Mouse (Mus musculus) midbrain, embryonic 16.5 days (tissue): ENCODE results near the gene Prkaca. TPM values are rescaled to one million over a fixed set of nuclear protein-coding genes. Genes with fewer than 3 reads are reported as not detected.
A peak's percentile ranks its signal among the peaks of the same experiment; 100 is the strongest.

ENCODE experiments used
- microRNA counts: library from miRNA; unstranded; fragments of <30 nt; microRNA quantifications from one replicate; lab custom pipeline; 2016
- microRNA-seq: library from miRNA; unstranded; fragments of <30 nt; microRNA quantifications from one replicate; pipeline ENCODE4, GENCODE M21; 2017
- polyA plus RNA-seq: library from polyadenylated mRNA; unstranded; fragments of >200 nt; fragmentation: Nextera tagmentation; extraction: Ambion mirVana; gene quantifications from 2 replicates; pipeline ENCODE4 v1.2.1, GENCODE M21; 2015

The Prkaca gene
- polyA plus RNA-seq, 1 experiment from 2014 or later, result 231 TPM

MicroRNA genes within 50 kb of the gene (microRNA counts, 519-probe panel; counts per million panel counts)
- microRNA mmu-miR-1199 (lab: Ali Mortazavi, UCI), result 386 counts per million, percentile 18 among the panel's probes with 10 or more counts

Small RNA genes within 50 kb of the gene (microRNA-seq; reads per million reads assigned to microRNA genes)
- not detected for gene Gm44330
- gene Gm44450, result not detected
- gene Mir1199, result 0.52 reads per million
- 2.1 reads per million, percentile 6 among the genes with 10 or more reads in this experiment for gene Mir8111

Other genes with a start within 250 kb of the Prkaca start
- 10.9 and 11.2 TPM in 2 replicates for gene Adgre5, start 231.7 kb upstream of the Prkaca start, polyA plus RNA-seq
- gene Adgrl1, start 72.9 kb upstream of the Prkaca start, polyA plus RNA-seq, result 54.8 and 59.8 TPM in 2 replicates
- 0.58 and 0.69 TPM in 2 replicates for gene Gm10644, start 17.8 kb upstream of the Prkaca start, polyA plus RNA-seq
- gene Asf1b, start 17.5 kb upstream of the Prkaca start, polyA plus RNA-seq, result 6.1 and 6.7 TPM in 2 replicates
- 5.4 and 6.3 TPM in 2 replicates for gene Samd1, start 24.7 kb downstream of the Prkaca start, polyA plus RNA-seq
- 1.1 and 1.3 TPM in 2 replicates for gene 1700067K01Rik, start 28.5 kb downstream of the Prkaca start, polyA plus RNA-seq
- 0.28 and 0.30 TPM in 2 replicates for gene 2210011C24Rik, start 39.2 kb downstream of the Prkaca start, polyA plus RNA-seq
- 2.8 and 4.7 TPM in 2 replicates for gene Palm3, start 48.5 kb downstream of the Prkaca start, polyA plus RNA-seq
- 0.26 and 0.47 TPM in 2 replicates for gene Il27ra, start 69.6 kb downstream of the Prkaca start, polyA plus RNA-seq
- gene Rln3, start 72.0 kb downstream of the Prkaca start, polyA plus RNA-seq, result 0.72 and 1.9 TPM in 2 replicates
- gene Gm10643, start 92.1 kb downstream of the Prkaca start, polyA plus RNA-seq, result 1.2 and 1.5 TPM in 2 replicates
- gene Rfx1, start 93.8 kb downstream of the Prkaca start, polyA plus RNA-seq, result 11.3 and 11.7 TPM in 2 replicates
- gene Dcaf15, start 131.8 kb downstream of the Prkaca start, polyA plus RNA-seq, result 20.6 and 24.7 TPM in 2 replicates
- gene Podnl1, start 153.0 kb downstream of the Prkaca start, polyA plus RNA-seq, result 0.53 and 0.70 TPM in 2 replicates
- 55.7 and 64.8 TPM in 2 replicates for gene Cc2d1a, start 174.9 kb downstream of the Prkaca start, polyA plus RNA-seq
- gene 4930432K21Rik, start 175.0 kb downstream of the Prkaca start, polyA plus RNA-seq, result 2.1 and 2.5 TPM in 2 replicates
- gene Nanos3, start 212.2 kb downstream of the Prkaca start, polyA plus RNA-seq, result 6.6 and 7.1 TPM in 2 replicates